Mouse (Mus musculus) CD4-positive, CD25-positive, alpha-beta regulatory T cell (primary cell): ENCODE measurements around the gene Olfr736. TPM values are rescaled to one million over a fixed set of nuclear protein-coding genes. Genes with fewer than 3 reads are reported as not detected.

Experiments used
- polyA plus RNA-seq: library from polyadenylated mRNA; unstranded; fragments of 100-300 nt; shearing (Covaris generic); gene quantifications from one replicate; pipeline ENCODE4 v1.2.1, GENCODE M21; 2017

Gene Olfr736
- polyA plus RNA-seq: not detected

GRCm38 (mm10) chr14:50380863-50381262 lies at the start of gene Olfr736:
Gene Olfr736 (plus strand): TSS chr14:50381163.

GRCm38 (mm10) chr14:50348796-50349195 lies 32.2 kb upstream of the Olfr736 start, which contains the start of gene Olfr735:
Gene Olfr735 (minus strand): TSS chr14:50348872.

GRCm38 (mm10) chr14:50357593-50357992 lies 23.4 kb upstream of the Olfr736 start, which contains the start of gene Tlr11:
Gene Tlr11 (plus strand): TSS chr14:50357914.

DNA sequence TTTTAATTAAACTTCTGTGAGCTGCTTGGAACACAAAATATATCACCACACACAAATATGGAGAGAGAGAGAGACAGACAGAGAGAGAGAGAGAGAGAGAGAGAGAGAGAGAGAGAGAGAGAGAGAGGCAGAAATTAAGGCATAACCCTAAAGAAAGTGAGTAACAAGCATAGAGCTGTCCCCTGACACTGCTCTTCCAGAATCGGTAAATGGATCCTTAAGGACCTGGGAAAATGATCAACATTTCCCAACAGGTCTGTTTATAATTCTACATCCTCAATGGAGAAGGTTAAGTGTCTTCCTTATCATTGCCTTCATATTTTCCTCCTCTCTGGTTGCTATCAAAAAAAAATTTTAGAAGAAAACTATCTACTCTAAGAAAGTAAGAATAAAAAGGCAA lies 26.3 kb downstream of the Olfr736 start, which contains the start of gene Olfr738:
Olfr738 (plus strand) TSS at position 301 of the 400 bp plus-strand sequence.

DNA sequence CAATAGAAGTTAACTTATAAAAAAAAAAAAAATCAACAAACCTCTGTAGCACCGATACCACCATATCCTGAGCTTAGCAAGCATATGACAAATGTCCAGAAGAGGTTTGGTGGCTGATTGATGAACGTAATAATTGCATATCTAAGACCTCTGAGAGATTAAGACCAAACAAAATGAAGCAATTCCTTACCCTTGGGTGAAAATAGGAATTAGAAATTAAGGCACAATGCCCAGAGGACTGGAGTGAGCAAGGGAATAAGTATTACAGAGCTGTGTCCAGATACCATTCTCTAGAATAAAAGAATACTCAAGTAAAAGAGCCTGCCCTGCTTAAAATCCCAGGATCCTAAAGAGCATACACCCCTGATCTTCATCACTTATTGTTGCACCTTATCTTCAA lies 37.4 kb downstream of the Olfr736 start, which contains the start of gene Olfr739:
Olfr739 (plus strand) TSS at position 301 of the 400 bp plus-strand sequence.

Other genes with a start within 250 kb of the Olfr736 start
- 0.04 TPM for gene Olfr728, start 238.5 kb upstream of the Olfr736 start, polyA plus RNA-seq
- gene Olfr729, start 228.3 kb upstream of the Olfr736 start, polyA plus RNA-seq: 0.12 TPM
- not detected for gene Olfr730, start 193.0 kb upstream of the Olfr736 start, polyA plus RNA-seq
- 0.05 TPM for gene Olfr731, start 139.3 kb upstream of the Olfr736 start, polyA plus RNA-seq
- gene Olfr732, start 97.0 kb upstream of the Olfr736 start, polyA plus RNA-seq: not detected
- gene Olfr733, start 79.6 kb upstream of the Olfr736 start, polyA plus RNA-seq: 0.06 TPM
- not detected for gene Olfr734, start 54.4 kb upstream of the Olfr736 start, polyA plus RNA-seq
- gene Olfr735, start 32.3 kb upstream of the Olfr736 start, polyA plus RNA-seq: not detected
- not detected for gene Tlr11, start 23.2 kb upstream of the Olfr736 start, polyA plus RNA-seq
- gene Olfr738, start 26.4 kb downstream of the Olfr736 start, polyA plus RNA-seq: not detected
- gene Olfr739, start 37.5 kb downstream of the Olfr736 start, polyA plus RNA-seq: not detected
- not detected for gene Olfr740, start 64.4 kb downstream of the Olfr736 start, polyA plus RNA-seq
- 0.16 TPM for gene Olfr741, start 91.6 kb downstream of the Olfr736 start, polyA plus RNA-seq
- gene Olfr742, start 122.4 kb downstream of the Olfr736 start, polyA plus RNA-seq: not detected
- not detected for gene Olfr743, start 140.7 kb downstream of the Olfr736 start, polyA plus RNA-seq
- gene Olfr744, start 233.7 kb downstream of the Olfr736 start, polyA plus RNA-seq: not detected